Mouse (Mus musculus) lung, adult 18-20 months (tissue): ENCODE results near the gene Extl1.
A peak's percentile ranks its signal among the peaks of the same experiment; 100 is the strongest.
"Not testable (repeated sequence)": the region's sequence is repeated elsewhere in the genome, so short reads cannot be mapped to it uniquely, and the experiment has no call there.

ENCODE experiments used
- DNase-seq, 2 experiments: peaks; one replicate each; pipeline ENCODE4 v3.0.0; 2022; ENCODE audit warnings: mixed read lengths in 2 of 2

The Extl1 gene

GRCm38 (mm10) chr4:134350641-134351040, 33.0 kb downstream of the Extl1 start:
- DNase-seq = no peak

- no peak for DNase-seq
Observed at GRCm38 (mm10) chr4:134349829-134350228, 33.8 kb downstream of the Extl1 start.

GRCm38 (mm10) chr4:134348545-134348944, 35.1 kb downstream of the Extl1 start:
- DNase-seq = peak in 1 of 2 experiments; percentile 8

- peak in 1 of 2 experiments; percentile 44 for DNase-seq
Observed at GRCm38 (mm10) chr4:134348078-134348477, 35.6 kb downstream of the Extl1 start.

- no peak for DNase-seq
Observed at GRCm38 (mm10) chr4:134345802-134346201, 37.8 kb downstream of the Extl1 start.

GRCm38 (mm10) chr4:134344620-134345019, 39.0 kb downstream of the Extl1 start:
- DNase-seq = no peak

GRCm38 (mm10) chr4:134343071-134344031, 40.3 kb downstream of the Extl1 start, which contains the start of gene Slc30a2:
Gene Slc30a2 (plus strand): TSS chr4:134343181.
- no peak for DNase-seq

GRCm38 (mm10) chr4:134342213-134342779, 41.4 kb downstream of the Extl1 start:
- no peak for DNase-seq

GRCm38 (mm10) chr4:134341231-134341630, 42.4 kb downstream of the Extl1 start:
- not testable (repeated sequence) for DNase-seq

GRCm38 (mm10) chr4:134330281-134330680, 53.4 kb downstream of the Extl1 start:
- no peak for DNase-seq

GRCm38 (mm10) chr4:134328832-134329231, 54.8 kb downstream of the Extl1 start:
- DNase-seq = no peak

- no peak for DNase-seq
Observed at GRCm38 (mm10) chr4:134328151-134328550, 55.5 kb downstream of the Extl1 start.

- DNase-seq = no peak
Observed at GRCm38 (mm10) chr4:134326859-134327530, 56.7 kb downstream of the Extl1 start.

- no peak for DNase-seq
Observed at GRCm38 (mm10) chr4:134324655-134325054, 59.0 kb downstream of the Extl1 start.

GRCm38 (mm10) chr4:134321524-134321923, 62.1 kb downstream of the Extl1 start:
- DNase-seq = no peak

GRCm38 (mm10) chr4:134319674-134320073, 64.0 kb downstream of the Extl1 start:
- DNase-seq = no peak

- no peak for DNase-seq
Observed at GRCm38 (mm10) chr4:134319074-134319473, 64.6 kb downstream of the Extl1 start.

- DNase-seq = peak in 1 of 2 experiments; percentile 21
Observed at GRCm38 (mm10) chr4:134316390-134316789, 67.3 kb downstream of the Extl1 start.

- no peak for DNase-seq
Observed at GRCm38 (mm10) chr4:134315470-134315869, 68.2 kb downstream of the Extl1 start.

- no peak for DNase-seq
Observed at GRCm38 (mm10) chr4:134314876-134315275, 68.8 kb downstream of the Extl1 start, which contains the start of gene Trim63. Gene Trim63 (plus strand): TSS chr4:134315120.

- DNase-seq = no peak
Observed at GRCm38 (mm10) chr4:134314081-134314655, 69.5 kb downstream of the Extl1 start.

- DNase-seq = no peak
Observed at GRCm38 (mm10) chr4:134312901-134313300, 70.7 kb downstream of the Extl1 start.

- no peak for DNase-seq
Observed at GRCm38 (mm10) chr4:134312341-134312740, 71.3 kb downstream of the Extl1 start.
